ENCODE assay signal across 28 mouse cellular contexts in the genomic region with DNA sequence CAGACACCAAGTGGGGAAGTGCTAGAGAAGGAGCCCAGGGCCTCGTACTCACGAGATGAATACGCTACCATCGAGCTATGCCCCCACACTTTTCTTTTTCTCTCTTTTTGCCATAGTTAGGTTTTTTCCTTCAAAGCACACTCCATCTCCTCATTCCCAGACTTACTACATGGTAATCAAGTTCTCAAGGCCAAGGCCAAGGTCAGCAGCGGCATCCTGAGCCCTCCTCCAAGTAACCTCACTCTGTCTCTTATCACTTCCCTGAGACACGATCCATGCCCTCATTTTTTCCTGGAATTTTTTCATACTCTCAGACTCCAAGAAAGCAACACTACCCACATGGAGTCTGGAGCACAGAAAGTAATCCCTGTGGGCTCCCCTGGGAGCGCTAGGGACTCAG. TPM values are rescaled to one million over a fixed set of nuclear protein-coding genes. Genes with fewer than 3 reads are reported as not detected.
DNase-seq lines count a peak whose midpoint lies in the region; ATAC-seq and TF ChIP-seq lines count a peak whose summit lies in the region.
"Had no signal": no experiment of that assay in that cellular context is flagged by ENCODE, and none has a peak within 500 bp of the region (broad histone marks: within the 10 kb centered on the region; RNA-seq: fewer than 3 reads in every experiment).

No protein-coding gene starts in this region.

- no peak overlapping the region for H3K4me2 ChIP-seq in liver, embryonic 12.5 days
- H3K4me2 ChIP-seq in liver, embryonic 11.5 days: no peak overlapping the region
- H3K4me2 ChIP-seq: forebrain, embryonic 13.5 days; heart, embryonic 12.5 days; heart, embryonic 15.5 days; hindbrain, embryonic 14.5 days had no signal

- TF ChIP-seq POLR2A in testis, adult 2 months (IDR thresholded peaks at IDR 0.05; ENCODE audit: control insufficient read depth, low read depth, low read length): no peak

- no peak overlapping the region for H3K9ac ChIP-seq in liver, embryonic 12.5 days
- no peak overlapping the region for H3K9ac ChIP-seq in liver, embryonic 11.5 days (ENCODE audit: low read depth, low read length)
- H3K9ac ChIP-seq: forebrain, embryonic 13.5 days; heart, embryonic 12.5 days; heart, embryonic 15.5 days; hindbrain, embryonic 14.5 days had no signal

- peak; percentile 33 for DNase-seq in adrenal gland, adult 2 months
- DNase-seq in adrenal gland, adult 8-10 months: no peak
- DNase-seq in liver, embryonic 11.5 days (ENCODE audit: low spot score): no peak
- peak; percentile 55 for DNase-seq in testis, postnatal 14 days (ENCODE audit: low spot score)
- no peak for DNase-seq in yolk sac, embryonic 10.5 days (ENCODE audit: low spot score)
- DNase-seq: adrenal gland, postnatal 10 days; B cell, adult 2 months; cerebellum, adult 18-20 months; cerebellum, adult 9-10 months; cerebellum, postnatal 14 days; gastrocnemius, adult 2 months; gastrocnemius, postnatal 14 days; heart, adult 18-20 months; heart, postnatal 10 days; heart, postnatal 4 days had no signal

- no peaks in the 10 kb centered on the region for H3K9me3 ChIP-seq in liver, embryonic 12.5 days (replicated peaks)
- no peaks in the 10 kb centered on the region for H3K9me3 ChIP-seq in liver, embryonic 11.5 days (ENCODE audit: control insufficient read depth, low read length)
- H3K9me3 ChIP-seq: forebrain, embryonic 10.5 days; forebrain, embryonic 13.5 days; G1E; heart, embryonic 12.5 days; heart, embryonic 15.5 days had no signal

- 85% methylated on average over 7 of the region's 7 CpGs for WGBS in liver, embryonic 12.5 days (ENCODE audit: insufficient replicate concordance)
- WGBS in liver, embryonic 11.5 days: 84% methylated on average over 7 of the region's 7 CpGs

- TF ChIP-seq CTCF in testis, adult 2 months (IDR thresholded peaks at IDR 0.05; ENCODE audit: control insufficient read depth, insufficient read depth, insufficient replicate concordance, low read depth, low read length): no peak

- H3K4me3 ChIP-seq in liver, embryonic 12.5 days: no peak overlapping the region
- H3K4me3 ChIP-seq in liver, embryonic 11.5 days (ENCODE audit: low read depth, low read length): no peak overlapping the region
- H3K4me3 ChIP-seq in testis, adult 2 months (ENCODE audit: control insufficient read depth, low read depth, low read length): no peak overlapping the region
- H3K4me3 ChIP-seq: forebrain, embryonic 10.5 days; forebrain, embryonic 13.5 days; gastrocnemius, adult 2 months; heart, embryonic 12.5 days; heart, embryonic 15.5 days had no signal

- peaks cover 52% of the 10 kb centered on the region for H3K4me1 ChIP-seq in liver, embryonic 12.5 days
- H3K4me1 ChIP-seq in liver, embryonic 11.5 days (replicated peaks; ENCODE audit: control insufficient read depth, insufficient read depth, low read length): peaks cover 2% of the 10 kb centered on the region
- H3K4me1 ChIP-seq in testis, adult 2 months (ENCODE audit: control insufficient read depth, insufficient read depth, low read length): no peaks in the 10 kb centered on the region
- H3K4me1 ChIP-seq: forebrain, embryonic 10.5 days; forebrain, embryonic 13.5 days; heart, embryonic 15.5 days had no signal

- ATAC-seq in liver, embryonic 12.5 days: no peak
- no peak for ATAC-seq in liver, embryonic 11.5 days (replicated peaks; ENCODE audit: low FRiP score)
- ATAC-seq: forebrain, embryonic 13.5 days; forebrain, embryonic 16.5 days; hindbrain, postnatal 0 days; inflammation-experienced regulatory T-cells, adult 6 months; Patski had no signal

- no peaks in the 10 kb centered on the region for H3K27me3 ChIP-seq in liver, embryonic 12.5 days (replicated peaks)
- no peaks in the 10 kb centered on the region for H3K27me3 ChIP-seq in liver, embryonic 11.5 days (replicated peaks; ENCODE audit: control insufficient read depth, insufficient read depth, low read length)
- no peaks in the 10 kb centered on the region for H3K27me3 ChIP-seq in testis, adult 2 months (ENCODE audit: control insufficient read depth, insufficient read depth, low read length)
- H3K27me3 ChIP-seq: CH12.LX; forebrain, embryonic 13.5 days; heart, embryonic 12.5 days; heart, embryonic 15.5 days; Patski had no signal

- peaks cover 34% of the 10 kb centered on the region for H3K36me3 ChIP-seq in liver, embryonic 12.5 days
- no peaks in the 10 kb centered on the region for H3K36me3 ChIP-seq in liver, embryonic 11.5 days (ENCODE audit: control insufficient read depth, insufficient read depth, low read length)
- peaks cover 1% of the 10 kb centered on the region; the same call in 1 of the 2 replicates for H3K36me3 ChIP-seq in testis, adult 2 months (ENCODE audit: control insufficient read depth, insufficient read depth, low read length)
- H3K36me3 ChIP-seq: forebrain, embryonic 10.5 days; heart, embryonic 12.5 days; heart, embryonic 15.5 days had no signal

- H3K27ac ChIP-seq in liver, embryonic 12.5 days: peak overlapping the region; percentile 40
- no peak overlapping the region for H3K27ac ChIP-seq in liver, embryonic 11.5 days (ENCODE audit: low read depth, low read length)
- H3K27ac ChIP-seq in testis, adult 2 months (ENCODE audit: control insufficient read depth, insufficient read depth, low read depth, low read length): peak overlapping the region; percentile 49; the same call in 1 of the 2 replicates
- H3K27ac ChIP-seq: forebrain, embryonic 10.5 days; forebrain, embryonic 13.5 days; gastrocnemius, adult 2 months; heart, embryonic 15.5 days; hindbrain, embryonic 14.5 days; hindbrain, postnatal 0 days had no signal

RNA-seq across cellular contexts. Expression of a gene that starts 28.0 kb away (rescaled TPM):
- 10 to 100 TPM; 68.0 to 72.5 TPM for total RNA-seq in adrenal gland, adult 2 months (2021)
- 37.7 and 41.7 TPM in 2 replicates for polyA plus RNA-seq in adrenal gland, adult 2 months (2012; rRNA removed)
- 10 to 100 TPM; 54.3 to 81.0 (median 75.3) TPM for total RNA-seq in adrenal gland, adult 8-10 months (2022)
- 55.4 and 56.4 TPM in 2 replicates for polyA plus RNA-seq in liver, embryonic 12.5 days (2016; fragmentation: Nextera tagmentation; extraction: Ambion mirVana)
- polyA plus RNA-seq in liver, embryonic 11.5 days (2014; fragmentation: Nextera tagmentation; extraction: Ambion mirVana): 58.9 and 68.3 TPM in 2 replicates
- polyA plus RNA-seq in testis, adult 2 months (2012; rRNA removed): 344 and 368 TPM in 2 replicates

RNA-seq across cellular contexts. Expression of a gene that starts 43.1 kb away (rescaled TPM):
- total RNA-seq in adrenal gland, adult 2 months (2021): 1 to 10 TPM; 4.1 to 6.3 TPM
- 0.76 and 0.77 TPM in 2 replicates for polyA plus RNA-seq in adrenal gland, adult 2 months (2012; rRNA removed)
- total RNA-seq in adrenal gland, adult 8-10 months (2022): 1 to 10 TPM; 4.8 to 7.7 (median 6.4) TPM
- 38.7 TPM in 2 replicates for polyA plus RNA-seq in liver, embryonic 12.5 days (2016; fragmentation: Nextera tagmentation; extraction: Ambion mirVana)
- 45.0 and 45.7 TPM in 2 replicates for polyA plus RNA-seq in liver, embryonic 11.5 days (2014; fragmentation: Nextera tagmentation; extraction: Ambion mirVana)
- 20.9 and 25.9 TPM in 2 replicates for polyA plus RNA-seq in testis, adult 2 months (2012; rRNA removed)

Comparison
In these comparisons a context has a peak if more than half of its experiments do, and no peak if none do; other contexts are left out.
1. DNase-seq: peak in adrenal gland, adult 2 months (single experiment) and testis, postnatal 14 days (single experiment); none in adrenal gland, adult 8-10 months (single experiment), liver, embryonic 11.5 days (single experiment) and yolk sac, embryonic 10.5 days (single experiment).
2. RNA of a gene that starts 43.1 kb away (polyA plus RNA-seq): 45.0 to 45.7 TPM in liver, embryonic 11.5 days, 38.7 TPM in liver, embryonic 12.5 days and 20.9 to 25.9 TPM in testis, adult 2 months; 0.76 to 0.77 TPM in adrenal gland, adult 2 months; every median in the first group is over 10 times any median in the second.